Mouse (Mus musculus) thymus, adult 2 months (tissue): Measurements from ENCODE around the gene Angptl4. TPM values are rescaled to one million over a fixed set of nuclear protein-coding genes. Genes with fewer than 3 reads are reported as not detected.
A peak's percentile ranks its signal among the peaks of the same experiment; 100 is the strongest.
"Not testable (repeated sequence)": the region's sequence is repeated elsewhere in the genome, so short reads cannot be mapped to it uniquely, and the experiment has no call there.

Source experiments
- DNase-seq: peaks from one replicate; pipeline ENCODE4 v3.0.0; 2021
- H3K27ac ChIP-seq: fragments of 200-500 bp; 2 replicates; pipeline ENCODE4 v1.5.1; 2012; ENCODE audit warnings: low read length, control low read depth; ENCODE audit not compliant: control insufficient read depth, insufficient read depth
- H3K27me3 ChIP-seq: fragments of 200-500 bp; 2 replicates; pipeline ENCODE4 v1.6.1; 2012; ENCODE audit warnings: mild to moderate bottlenecking, low read length, moderate library complexity, mixed read lengths; ENCODE audit not compliant: control insufficient read depth, insufficient read depth
- H3K36me3 ChIP-seq: fragments of 200-500 bp; 2 replicates; pipeline ENCODE4 v1.6.1; 2012; ENCODE audit warnings: mild to moderate bottlenecking, low read length, moderate library complexity; ENCODE audit not compliant: control insufficient read depth, insufficient read depth
- H3K4me1 ChIP-seq: fragments of 200-500 bp; replicated peaks from 2 replicates; pipeline ENCODE4 v1.6.1; 2012; ENCODE audit warnings: low read length; ENCODE audit not compliant: control insufficient read depth, insufficient read depth
- H3K4me3 ChIP-seq: fragments of 200-500 bp; 2 replicates; pipeline ENCODE4 v1.5.1; 2012; ENCODE audit warnings: mild to moderate bottlenecking, low read length, control low read depth, moderate library complexity; ENCODE audit not compliant: control insufficient read depth, insufficient read depth
- CTCF ChIP-seq: fragments of 200-500 bp; IDR thresholded peaks from 2 replicates; pipeline ENCODE4 v1.5.1; 2012; ENCODE audit warnings: mild to moderate bottlenecking, control low read depth, low read length, moderate library complexity, borderline replicate concordance; ENCODE audit not compliant: control insufficient read depth, poor library complexity, insufficient read depth; ENCODE audit errors: extremely low read depth
- POLR2A ChIP-seq: fragments of 200-500 bp; IDR thresholded peaks from 2 replicates; pipeline ENCODE4 v1.6.1; 2012; ENCODE audit warnings: mild to moderate bottlenecking, low read length, control low read depth, moderate library complexity; ENCODE audit not compliant: control insufficient read depth, poor library complexity, insufficient read depth; ENCODE audit errors: extremely low read depth
- WGBS: fragments of 180-500 bp; shearing (Covaris S2); methylation state at CpG from one replicate; pipeline ENCODE4 v1.1.7; 2018; 5-methylcytosine and 5-hydroxymethylcytosine counted together
- polyA plus RNA-seq: library from polyadenylated mRNA; depleted of rRNA; stranded (reverse); fragments of >200 nt; gene quantifications from 2 replicates; pipeline ENCODE4 v1.2.3, GENCODE M21; 2012; rRNA removed

Angptl4 gene
- 23.0 TPM in 2 replicates for polyA plus RNA-seq

- no peaks in the 10 kb centered on the region for H3K27me3 ChIP-seq
- peaks cover 24% of the 10 kb centered on the region for H3K4me1 ChIP-seq
- H3K4me3 ChIP-seq = peak within 1 kb of the TSS; percentile 47
- TF ChIP-seq CTCF (peak; percentile 28; the same call in 1 of the 2 replicates), POLR2A (no peak)
- peak; percentile 77 for DNase-seq
- under 1% methylated on average over 50 of the region's 50 CpGs for WGBS
- no peaks in the 10 kb centered on the region for H3K36me3 ChIP-seq
- peak within 1 kb of the TSS; percentile 1 for H3K27ac ChIP-seq
Observed at GRCm38 (mm10) chr17:33781124-33781977, at the start of gene Angptl4. Gene Angptl4 (minus strand): TSS chr17:33781830.

DNA sequence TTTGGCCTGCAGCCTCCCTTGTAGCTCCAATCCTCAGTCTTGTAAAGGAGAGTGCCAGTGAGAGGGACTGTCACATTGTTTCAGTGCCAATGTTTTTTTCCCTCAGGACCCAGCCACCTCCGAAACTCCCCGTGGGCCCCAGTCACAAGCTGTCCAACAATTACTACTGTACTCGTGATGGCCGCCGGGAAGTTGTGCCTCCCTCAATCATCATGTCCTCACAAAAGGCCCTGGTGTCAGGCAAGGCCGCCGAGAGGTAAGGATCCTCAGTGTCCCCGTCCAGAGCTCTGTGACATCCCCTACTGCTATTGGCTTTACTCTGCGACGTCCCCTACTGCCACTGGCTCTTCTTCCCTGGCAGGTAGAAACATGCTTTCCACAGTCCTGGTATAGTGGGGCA, 47.9 kb upstream of the Angptl4 start:
- no peak overlapping the region for H3K4me3 ChIP-seq
- peaks cover 6% of the 10 kb centered on the region for H3K4me1 ChIP-seq
- no peak overlapping the region for H3K27ac ChIP-seq
- no peaks in the 10 kb centered on the region for H3K27me3 ChIP-seq
- DNase-seq = no peak
- peaks cover 35% of the 10 kb centered on the region for H3K36me3 ChIP-seq
- no peak for TF ChIP-seq CTCF
- no peak for TF ChIP-seq POLR2A
- WGBS = 95% methylated on average over 10 of the region's 10 CpGs

DNA sequence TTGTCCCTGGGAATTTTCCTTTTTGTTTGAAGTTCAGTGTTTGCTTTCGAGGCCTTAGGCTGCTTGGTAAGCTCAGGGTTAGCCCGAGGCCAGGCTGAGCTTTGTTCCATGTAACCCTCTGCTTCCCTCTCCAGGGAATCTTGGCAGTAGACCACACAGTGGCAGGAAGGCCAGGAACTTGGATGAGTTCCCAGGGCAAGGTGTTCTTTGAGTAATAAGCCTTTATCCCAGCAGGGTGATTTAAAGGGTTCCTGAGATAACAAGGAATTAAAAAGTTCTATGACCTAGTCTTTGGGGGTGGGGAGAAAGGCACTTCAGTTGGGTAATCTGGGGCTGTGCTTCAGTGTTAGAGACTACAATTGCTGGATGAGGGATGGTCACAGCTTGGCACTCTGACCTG, 47.3 kb upstream of the Angptl4 start:
- Histone ChIP-seq H3K27ac (no peak overlapping the region), H3K4me3 (no peak overlapping the region), H3K27me3 (no peaks in the 10 kb centered on the region), H3K36me3 (peaks cover 34% of the 10 kb centered on the region), H3K4me1 (peaks cover 7% of the 10 kb centered on the region)
- WGBS = 92% methylated on average over 2 of the region's 2 CpGs
- TF ChIP-seq POLR2A = no peak
- no peak for TF ChIP-seq CTCF
- no peak for DNase-seq

GRCm38 (mm10) chr17:33826850-33827249, 45.2 kb upstream of the Angptl4 start:
- TF ChIP-seq CTCF (no peak), POLR2A (no peak)

GRCm38 (mm10) chr17:33825462-33825861, 43.8 kb upstream of the Angptl4 start:
- no peak for DNase-seq
- TF ChIP-seq CTCF (no peak), POLR2A (no peak)
- Histone ChIP-seq H3K27me3 (no peaks in the 10 kb centered on the region), H3K27ac (no peak overlapping the region), H3K4me1 (peaks cover 12% of the 10 kb centered on the region), H3K36me3 (peaks cover 22% of the 10 kb centered on the region), H3K4me3 (no peak overlapping the region)
- 92% methylated on average over 8 of the region's 8 CpGs for WGBS

More at GRCm38 (mm10) chr17:33826850-33827249, 45.2 kb upstream of the Angptl4 start:
- Histone ChIP-seq H3K27ac (no peak overlapping the region), H3K4me1 (peaks cover 12% of the 10 kb centered on the region), H3K36me3 (peaks cover 35% of the 10 kb centered on the region), H3K27me3 (no peaks in the 10 kb centered on the region), H3K4me3 (no peak overlapping the region)
- DNase-seq = peak; percentile 60
- WGBS = 2% methylated on average over 3 of the region's 3 CpGs

- Histone ChIP-seq H3K4me1 (peaks cover 12% of the 10 kb centered on the region), H3K36me3 (peaks cover 17% of the 10 kb centered on the region), H3K4me3 (peak overlapping the region; percentile 95)
- not testable (repeated sequence) for DNase-seq, H3K27ac ChIP-seq, H3K27me3 ChIP-seq
- 16% methylated on average over 6 of the region's 6 CpGs for whole genome bisulfite sequencing
Observed at GRCm38 (mm10) chr17:33824997-33825330, 43.3 kb upstream of the Angptl4 start.
